Mouse (Mus musculus) fat pad, adult 2 months (tissue): ENCODE measurements around the gene Olfr1058.
"Not testable (repeated sequence)": the region's sequence is repeated elsewhere in the genome, so short reads cannot be mapped to it uniquely, and the experiment has no call there.

Experiments used
- DNase-seq: peaks from one replicate; pipeline ENCODE4 v3.0.0-alpha.2; 2011; ENCODE audit warnings: low read depth, low spot score; ENCODE audit errors: extremely low read depth

Gene Olfr1058

GRCm38 (mm10) chr2:86388461-86388860, at the start of gene Olfr1058:
Gene Olfr1058 (minus strand): TSS chr2:86388561.
- DNase-seq = not testable (repeated sequence)

- DNase-seq = not testable (repeated sequence)
These were observed 40.1 kb upstream of the Olfr1058 start for GRCm38 (mm10) chr2:86428511-86428910.

- DNase-seq = not testable (repeated sequence)
These were observed 38.3 kb upstream of the Olfr1058 start, which contains the start of gene Olfr1062 for GRCm38 (mm10) chr2:86426649-86427048. Gene Olfr1062 (minus strand): TSS chr2:86426749.

- DNase-seq = no peak
These were observed 25.6 kb upstream of the Olfr1058 start, which contains the start of gene Olfr1061 for GRCm38 (mm10) chr2:86413950-86414349. Gene Olfr1061 (minus strand): TSS chr2:86414050.

GRCm38 (mm10) chr2:86395114-86395513, 6.8 kb upstream of the Olfr1058 start:
- no peak for DNase-seq

GRCm38 (mm10) chr2:86378293-86378692, 10.1 kb downstream of the Olfr1058 start, which contains the start of gene Olfr1057:
Gene Olfr1057 (minus strand): TSS chr2:86378393.
- DNase-seq = no peak

GRCm38 (mm10) chr2:86366342-86366741, 22.0 kb downstream of the Olfr1058 start:
- DNase-seq = not testable (repeated sequence)

GRCm38 (mm10) chr2:86362369-86362768, 26.0 kb downstream of the Olfr1058 start, which contains the start of gene Olfr1056:
Gene Olfr1056 (minus strand): TSS chr2:86362469.
- no peak for DNase-seq

- DNase-seq = not testable (repeated sequence)
These were observed 36.6 kb downstream of the Olfr1058 start for GRCm38 (mm10) chr2:86351751-86352150.

GRCm38 (mm10) chr2:86350184-86350583, 38.2 kb downstream of the Olfr1058 start, which contains the start of gene Olfr1055:
Gene Olfr1055 (minus strand): TSS chr2:86350284.
- DNase-seq = no peak

- DNase-seq = no peak
These were observed 53.0 kb downstream of the Olfr1058 start, which contains the start of gene Olfr1054 for GRCm38 (mm10) chr2:86335333-86335732. Gene Olfr1054 (minus strand): TSS chr2:86335433.
